ENCODE assay signal across 10 mouse cellular contexts in the genomic region with DNA sequence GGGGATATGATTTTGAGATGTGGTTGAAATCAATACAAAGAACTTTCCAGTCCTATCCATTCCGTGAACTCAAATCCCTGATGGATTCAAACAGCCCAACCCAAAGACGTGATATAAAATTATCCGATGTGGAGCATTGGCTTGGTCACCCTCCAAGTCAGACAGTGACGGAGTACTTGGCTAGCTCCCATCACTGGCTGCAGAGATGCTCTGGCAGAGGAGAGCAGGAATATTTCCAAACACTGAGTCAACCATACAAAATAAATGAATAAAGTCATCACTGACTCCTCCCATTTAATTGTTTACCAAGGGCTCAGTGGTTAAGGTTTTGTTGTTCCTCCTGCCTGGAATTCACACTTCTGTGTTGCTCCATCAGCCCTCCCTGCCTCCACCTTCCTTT. TPM values are rescaled to one million over a fixed set of nuclear protein-coding genes. Genes with fewer than 3 reads are reported as not detected.
DNase-seq lines count a peak whose midpoint lies in the region; ATAC-seq lines count a peak whose summit lies in the region.
"Had no signal": no experiment of that assay in that cellular context is flagged by ENCODE, and none has a peak within 500 bp of the region (broad histone marks: within the 10 kb centered on the region; RNA-seq: fewer than 3 reads in every experiment).

No protein-coding gene starts in this region.

- H3K9me3 ChIP-seq in embryonic facial prominence, embryonic 14.5 days (ENCODE audit: control insufficient read depth, low read length), result no peaks in the 10 kb centered on the region
- no peaks in the 10 kb centered on the region for H3K9me3 ChIP-seq in embryonic facial prominence, embryonic 10.5 days
- no peaks in the 10 kb centered on the region for H3K9me3 ChIP-seq in forebrain, embryonic 10.5 days

- 0 out of 2 replicates have a peak, but pooled peaks cover 4% of the 10 kb centered on the region for H3K36me3 ChIP-seq in embryonic facial prominence, embryonic 14.5 days (ENCODE audit: control insufficient read depth, insufficient read depth, low read length)
- no peaks in the 10 kb centered on the region for H3K36me3 ChIP-seq in embryonic facial prominence, embryonic 10.5 days (replicated peaks)
- H3K36me3 ChIP-seq in forebrain, embryonic 10.5 days (replicated peaks), result no peaks in the 10 kb centered on the region

- no peak overlapping the region for H3K9ac ChIP-seq in embryonic facial prominence, embryonic 14.5 days (ENCODE audit: low read depth, low read length)

- H3K27ac ChIP-seq in embryonic facial prominence, embryonic 14.5 days (replicated peaks; ENCODE audit: low read depth, low read length), result no peak overlapping the region
- H3K27ac ChIP-seq in embryonic facial prominence, embryonic 10.5 days (replicated peaks), result no peak overlapping the region
- no peak overlapping the region for H3K27ac ChIP-seq in forebrain, embryonic 10.5 days

- H3K4me2 ChIP-seq in embryonic facial prominence, embryonic 14.5 days (ENCODE audit: low read depth, low read length), result no peak overlapping the region

- peak; percentile 67 for DNase-seq in embryonic facial prominence, embryonic 14.5 days (ENCODE audit: low spot score)
- no peak for DNase-seq in embryonic facial prominence, embryonic 10.5 days (ENCODE audit: low spot score)
- peak; percentile 53 for DNase-seq in urinary bladder, postnatal 14 days (ENCODE audit: low spot score)
- no peak for DNase-seq in urinary bladder, adult 2 months (ENCODE audit: low spot score)
- DNase-seq in heart, postnatal 4 days, result peak; percentile 74
- no peak for DNase-seq in thymus, postnatal 0 days (ENCODE audit: low spot score)
- no peak for DNase-seq in forebrain, embryonic 10.5 days (ENCODE audit: extremely low spot score, low spot score)

- H3K4me3 ChIP-seq in embryonic facial prominence, embryonic 14.5 days (ENCODE audit: low read depth, low read length), result no peak overlapping the region
- no peak overlapping the region for H3K4me3 ChIP-seq in embryonic facial prominence, embryonic 10.5 days
- H3K4me3 ChIP-seq in forebrain, embryonic 10.5 days, result no peak overlapping the region

- no peaks in the 10 kb centered on the region for H3K4me1 ChIP-seq in embryonic facial prominence, embryonic 14.5 days (ENCODE audit: control insufficient read depth, insufficient read depth, low read length)
- no peaks in the 10 kb centered on the region for H3K4me1 ChIP-seq in embryonic facial prominence, embryonic 10.5 days
- H3K4me1 ChIP-seq in forebrain, embryonic 10.5 days, result peaks cover 4% of the 10 kb centered on the region

- H3K27me3 ChIP-seq in embryonic facial prominence, embryonic 14.5 days (replicated peaks; ENCODE audit: control insufficient read depth, insufficient read depth, low read length), result no peaks in the 10 kb centered on the region
- H3K27me3 ChIP-seq in embryonic facial prominence, embryonic 10.5 days (replicated peaks; ENCODE audit: low read depth, poor library complexity, severe bottlenecking), result no peaks in the 10 kb centered on the region
- no peaks in the 10 kb centered on the region for H3K27me3 ChIP-seq in forebrain, embryonic 10.5 days (ENCODE audit: poor library complexity, severe bottlenecking)

- WGBS in embryonic facial prominence, embryonic 14.5 days, result 77% methylated on average over 4 of the region's 4 CpGs
- 91% methylated on average over 4 of the region's 4 CpGs for WGBS in embryonic facial prominence, embryonic 10.5 days
- 93% methylated on average over 4 of the region's 4 CpGs for WGBS in forebrain, embryonic 10.5 days

- no peak for ATAC-seq in embryonic facial prominence, embryonic 14.5 days (ENCODE audit: low read depth)
- ATAC-seq in megakaryocyte-erythroid progenitor cell, adult 5-6 weeks (replicated peaks; ENCODE audit: low FRiP score, low TSS enrichment, poor library complexity, severe bottlenecking), result no peak
- ATAC-seq: forebrain, embryonic 16.5 days had no signal

RNA-seq across cellular contexts. Expression of a gene that starts 50.6 kb away (rescaled TPM):
- polyA plus RNA-seq in embryonic facial prominence, embryonic 14.5 days (2014; fragmentation: Nextera tagmentation; extraction: Ambion mirVana), result 85.4 and 97.5 TPM in 2 replicates
- 19.9 and 25.5 TPM in 2 replicates for polyA plus RNA-seq in embryonic facial prominence, embryonic 10.5 days (2016; fragmentation: Nextera tagmentation; extraction: Ambion mirVana)
- 109 and 121 TPM in 2 replicates for polyA plus RNA-seq in urinary bladder, adult 2 months (2012; rRNA removed)
- total RNA-seq in heart, postnatal 4 days (2021), result 10 to 100 TPM; 42.7 to 43.7 TPM
- 9.0 and 10.8 TPM in 2 replicates for polyA plus RNA-seq in thymus, postnatal 0 days (2015; fragmentation: Nextera tagmentation; extraction: Ambion mirVana)
- total RNA-seq in megakaryocyte-erythroid progenitor cell, adult 5-6 weeks (2014; fragmentation: Nextera tagmentation), result not detected in 2 replicates
- not detected in 2 replicates for total RNA-seq in megakaryocyte-erythroid progenitor cell, adult 5-6 weeks (2017)
- polyA plus RNA-seq in forebrain, embryonic 10.5 days (2016; fragmentation: Nextera tagmentation; extraction: Ambion mirVana), result 18.1 and 20.1 TPM in 2 replicates

RNA-seq across cellular contexts. Expression of a gene that starts 57.9 kb away (rescaled TPM):
- 0.10 and 0.33 TPM in 2 replicates for polyA plus RNA-seq in embryonic facial prominence, embryonic 14.5 days (2014; fragmentation: Nextera tagmentation; extraction: Ambion mirVana)
- not detected in 2 replicates for polyA plus RNA-seq in embryonic facial prominence, embryonic 10.5 days (2016; fragmentation: Nextera tagmentation; extraction: Ambion mirVana)
- not detected in 2 replicates for polyA plus RNA-seq in urinary bladder, adult 2 months (2012; rRNA removed)
- not detected for total RNA-seq in heart, postnatal 4 days (2021)
- polyA plus RNA-seq in thymus, postnatal 0 days (2015; fragmentation: Nextera tagmentation; extraction: Ambion mirVana), result 0.08 TPM in 2 replicates
- total RNA-seq in megakaryocyte-erythroid progenitor cell, adult 5-6 weeks (2014; fragmentation: Nextera tagmentation), result not detected in 2 replicates
- not detected in 2 replicates for total RNA-seq in megakaryocyte-erythroid progenitor cell, adult 5-6 weeks (2017)
- polyA plus RNA-seq in forebrain, embryonic 10.5 days (2016; fragmentation: Nextera tagmentation; extraction: Ambion mirVana), result not detected in 2 replicates
- total RNA-seq: layer of hippocampus, adult 8-10 months had no signal
- polyA plus RNA-seq: forebrain, embryonic 16.5 days had no signal

Comparison
In these comparisons a context has a peak if more than half of its experiments do, and no peak if none do; other contexts are left out.
1. DNase-seq: peak in embryonic facial prominence, embryonic 14.5 days (single experiment), urinary bladder, postnatal 14 days (single experiment) and heart, postnatal 4 days (single experiment); none in embryonic facial prominence, embryonic 10.5 days (single experiment), urinary bladder, adult 2 months (single experiment), thymus, postnatal 0 days (single experiment) and forebrain, embryonic 10.5 days (single experiment).